Mouse (Mus musculus) lung, postnatal 14 days (tissue): ENCODE data around the gene Arhgap10.

Experiments
- DNase-seq: peaks from one replicate; pipeline ENCODE4 v3.0.0; 2021

Arhgap10 gene

GRCm38 (mm10) chr8:77517301-77518200 is at the start of gene Arhgap10:
TSS of gene Arhgap10 (minus strand) at chr8:77517953.
- DNase-seq = peak; percentile 87

DNA sequence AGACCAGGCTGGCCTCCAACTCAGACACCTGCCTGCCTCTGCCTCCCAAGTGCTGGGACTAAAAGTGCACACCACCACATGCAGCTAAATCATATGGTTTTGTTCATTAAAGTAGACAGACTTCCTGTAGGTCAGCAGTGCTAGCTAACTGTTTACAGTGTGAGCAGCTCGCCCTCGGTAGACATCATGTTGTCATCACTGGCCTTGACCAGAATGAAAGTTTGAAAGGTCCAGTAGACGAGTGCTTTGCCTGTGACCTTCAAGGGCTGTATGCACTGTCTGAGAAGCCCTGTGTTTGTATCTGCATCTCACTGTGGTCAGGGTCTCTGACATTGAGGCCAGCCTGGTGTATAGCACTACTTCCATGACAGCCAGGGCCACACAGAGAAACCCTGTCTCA is 43.7 kb upstream of the Arhgap10 start:
- no peak for DNase-seq

- no peak for DNase-seq
Observed at GRCm38 (mm10) chr8:77552491-77552890, 34.7 kb upstream of the Arhgap10 start.

- DNase-seq = peak; percentile 39
Observed at GRCm38 (mm10) chr8:77549881-77550580, 32.3 kb upstream of the Arhgap10 start.

DNA sequence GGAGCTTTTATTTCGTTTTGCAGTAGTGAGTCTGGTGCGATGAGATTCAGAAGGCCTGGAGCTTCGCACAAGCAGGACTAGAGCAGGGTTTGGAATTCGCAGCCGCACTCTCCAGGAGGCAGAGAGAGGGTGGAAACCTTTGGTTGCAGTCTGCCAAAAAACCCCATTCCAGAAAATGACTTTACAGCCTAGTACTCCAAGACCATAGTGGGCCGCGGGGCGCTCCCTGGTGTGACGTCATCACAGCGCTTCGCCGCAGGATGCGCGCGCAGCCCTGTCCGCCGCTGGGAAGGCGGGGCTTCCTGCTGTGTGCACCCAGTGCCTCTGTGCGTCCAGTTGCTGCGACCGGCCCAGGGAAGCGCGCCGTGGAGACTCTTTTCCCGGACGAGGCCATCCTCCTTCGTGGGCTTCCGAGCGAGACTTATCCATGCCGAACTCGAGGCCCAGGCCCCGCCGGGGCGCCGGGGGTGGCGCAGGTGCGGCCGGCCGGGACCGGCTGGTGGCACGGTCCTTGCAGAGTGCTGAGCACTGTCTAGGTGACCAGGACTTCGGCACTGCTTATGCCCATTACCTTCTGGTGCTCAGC is 31.5 kb upstream of the Arhgap10 start, which contains the start of gene Prmt9:
TSS of gene Prmt9 (plus strand) at position 277 of the 586 bp plus-strand sequence.
- DNase-seq = peak; percentile 96

DNA sequence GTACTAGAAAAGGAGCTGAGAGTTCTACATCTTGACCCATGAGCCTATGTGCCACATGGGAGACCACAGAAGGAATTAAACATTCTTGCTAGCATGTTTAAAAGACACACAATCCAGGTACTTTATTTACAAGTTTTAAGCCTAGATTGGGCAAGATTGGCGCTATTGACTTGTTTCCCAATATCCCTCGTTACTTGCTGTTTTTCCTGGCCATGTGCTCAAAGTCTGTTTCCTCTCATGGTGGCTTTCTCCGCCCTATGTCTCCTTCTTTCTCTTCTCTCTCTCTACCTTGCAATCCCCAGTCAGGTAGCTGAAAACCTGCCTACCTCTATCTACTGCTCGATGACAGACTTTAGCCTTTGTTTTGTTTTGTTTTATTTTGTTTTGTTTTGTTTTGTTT is 27.9 kb upstream of the Arhgap10 start:
- DNase-seq = no peak

GRCm38 (mm10) chr8:77544428-77544827 is 26.7 kb upstream of the Arhgap10 start:
- no peak for DNase-seq

DNA sequence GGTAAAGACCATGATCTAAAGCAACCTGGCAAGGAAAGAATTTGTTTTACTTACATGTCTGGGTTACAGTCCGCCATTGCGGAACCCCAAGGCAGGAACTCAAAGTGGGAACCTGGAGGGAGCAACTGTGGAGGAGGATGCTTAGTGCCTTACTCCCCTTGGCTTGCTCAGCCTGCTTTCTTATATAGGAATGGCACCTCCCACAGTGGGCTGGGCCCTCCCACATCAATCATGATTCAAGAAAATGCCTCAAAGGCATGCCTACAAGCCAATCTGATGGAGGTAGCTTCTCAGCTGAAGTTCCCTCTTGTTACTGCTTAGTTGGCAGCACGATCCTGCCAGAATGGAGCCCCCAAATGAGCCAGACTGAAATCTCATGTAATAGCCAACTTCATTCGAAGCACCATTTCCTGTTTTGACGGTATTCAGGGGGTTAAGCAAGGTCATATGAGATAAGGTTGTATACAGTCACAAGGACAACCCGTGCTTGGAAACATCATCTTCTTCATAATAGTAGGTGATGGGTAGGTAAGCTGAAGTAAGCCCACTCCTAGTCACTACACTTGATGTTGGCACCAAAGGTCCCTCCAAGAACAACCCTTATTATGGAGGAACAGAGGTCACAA is 25.5 kb upstream of the Arhgap10 start:
- no peak for DNase-seq

GRCm38 (mm10) chr8:77538256-77538655 is 20.5 kb upstream of the Arhgap10 start:
- no peak for DNase-seq

GRCm38 (mm10) chr8:77536821-77537220 is 19.1 kb upstream of the Arhgap10 start:
- DNase-seq = no peak

DNA sequence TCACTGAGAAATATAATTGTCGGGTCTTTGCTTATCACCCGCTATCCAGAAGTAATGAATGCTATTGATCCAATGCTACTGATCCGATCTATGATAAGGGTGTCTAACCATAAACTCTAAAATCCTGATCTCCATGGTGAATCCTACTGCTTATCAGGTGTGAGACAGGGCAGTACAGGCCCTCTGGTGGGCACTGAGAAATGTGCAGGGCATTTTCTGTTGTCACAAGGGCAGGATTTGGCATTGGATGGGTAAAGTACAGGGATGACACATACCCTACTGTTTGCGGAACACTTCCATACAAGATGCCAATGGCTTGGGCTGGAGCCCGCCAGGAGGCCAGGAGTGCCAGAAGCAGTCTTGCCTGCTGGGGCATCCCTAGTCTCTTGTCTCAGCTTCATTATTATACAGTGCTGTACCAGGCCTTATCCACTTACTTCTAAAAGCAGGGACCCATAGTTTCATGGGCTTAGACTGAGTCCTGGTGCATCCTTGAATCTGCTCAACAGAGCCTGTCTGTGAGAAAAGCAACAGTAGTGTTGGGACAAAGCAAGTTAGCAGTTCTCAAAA is 17.4 kb upstream of the Arhgap10 start:
- peak; percentile 61 for DNase-seq

- DNase-seq = no peak
Observed at GRCm38 (mm10) chr8:77534358-77534992, 16.7 kb upstream of the Arhgap10 start.

- DNase-seq = no peak
Observed at GRCm38 (mm10) chr8:77526130-77526529, 8.4 kb upstream of the Arhgap10 start.

DNA sequence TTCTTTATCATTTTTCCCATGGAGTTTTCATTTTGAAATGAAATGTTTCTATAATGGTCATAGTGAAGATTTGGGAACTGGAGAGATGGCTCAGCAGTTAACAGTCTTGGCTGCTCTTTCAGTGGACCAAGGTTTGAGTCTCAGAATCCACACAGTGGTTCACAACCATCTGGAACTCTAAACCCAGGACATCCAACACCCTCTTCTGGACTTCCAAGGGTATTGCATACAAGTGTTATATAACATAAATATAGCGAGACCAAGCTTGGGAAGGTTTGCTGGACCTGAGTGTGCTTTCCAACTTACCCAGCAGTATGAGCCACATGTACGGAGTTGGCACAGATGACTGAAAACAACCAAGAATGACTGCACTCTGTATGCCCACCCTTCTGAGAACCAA is 7.2 kb upstream of the Arhgap10 start:
- no peak for DNase-seq

DNA sequence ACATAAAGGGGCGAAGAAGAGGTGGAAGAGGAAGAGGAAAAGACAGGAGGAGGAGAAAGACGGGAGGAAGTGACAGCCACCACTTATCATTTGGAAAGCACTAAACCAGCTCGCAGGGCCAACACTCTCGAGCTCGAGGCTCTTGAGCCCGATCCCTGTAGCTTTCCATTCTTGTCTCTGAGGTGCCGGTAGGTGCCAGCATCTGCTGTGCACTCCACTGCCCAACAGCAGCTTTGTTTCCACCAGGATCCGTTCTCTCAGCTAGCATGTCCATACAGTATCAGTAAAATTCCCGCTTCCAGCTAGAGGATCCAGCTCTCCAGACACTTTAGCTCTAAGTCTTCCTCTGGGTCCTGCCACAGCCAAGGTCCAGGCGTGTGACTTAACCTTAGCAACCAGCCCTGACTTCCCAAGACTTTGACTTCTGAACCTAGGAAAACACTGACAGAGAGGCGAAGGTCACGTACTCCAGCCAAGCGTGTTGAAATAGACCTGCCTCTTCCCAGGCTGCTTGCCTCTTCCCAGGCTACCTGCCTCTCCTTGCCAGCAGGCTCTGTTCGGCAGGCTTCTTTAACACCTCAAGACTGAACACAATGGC is 6.4 kb upstream of the Arhgap10 start:
- no peak for DNase-seq

DNA sequence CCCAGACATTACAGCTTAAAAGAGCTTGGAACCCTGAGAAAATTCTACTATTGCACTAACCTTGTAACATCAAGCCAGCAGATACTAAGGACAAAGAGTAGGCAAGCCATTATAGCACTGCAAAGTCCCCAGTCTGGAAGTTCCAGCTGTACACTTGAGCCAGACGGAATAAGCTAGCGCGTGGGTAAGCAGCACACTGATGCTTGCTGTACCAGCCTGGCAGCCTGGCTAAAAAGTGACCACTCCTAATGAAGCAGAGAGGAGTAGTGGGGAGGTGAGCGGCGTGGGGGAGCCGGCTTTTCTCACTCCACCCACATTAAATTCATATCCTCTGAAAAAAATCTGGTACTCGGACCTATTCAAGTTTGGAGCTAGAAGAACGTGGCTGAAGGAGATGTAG is 5.2 kb upstream of the Arhgap10 start:
- DNase-seq = no peak

GRCm38 (mm10) chr8:77521028-77521785 is 3.5 kb upstream of the Arhgap10 start:
- DNase-seq = no peak

GRCm38 (mm10) chr8:77520601-77521000 is 2.8 kb upstream of the Arhgap10 start:
- no peak for DNase-seq

GRCm38 (mm10) chr8:77518201-77519115 is 705 bp upstream of the Arhgap10 start:
- DNase-seq = no peak

GRCm38 (mm10) chr8:77516845-77517244 is 908 bp downstream of the Arhgap10 start:
- DNase-seq = no peak
